Mouse (Mus musculus) heart, adult 11 months (tissue): ENCODE data around the gene Sub1.

Experiments
- DNase-seq: peaks from one replicate; pipeline ENCODE4 v3.0.0; 2022

Sub1 gene

DNA sequence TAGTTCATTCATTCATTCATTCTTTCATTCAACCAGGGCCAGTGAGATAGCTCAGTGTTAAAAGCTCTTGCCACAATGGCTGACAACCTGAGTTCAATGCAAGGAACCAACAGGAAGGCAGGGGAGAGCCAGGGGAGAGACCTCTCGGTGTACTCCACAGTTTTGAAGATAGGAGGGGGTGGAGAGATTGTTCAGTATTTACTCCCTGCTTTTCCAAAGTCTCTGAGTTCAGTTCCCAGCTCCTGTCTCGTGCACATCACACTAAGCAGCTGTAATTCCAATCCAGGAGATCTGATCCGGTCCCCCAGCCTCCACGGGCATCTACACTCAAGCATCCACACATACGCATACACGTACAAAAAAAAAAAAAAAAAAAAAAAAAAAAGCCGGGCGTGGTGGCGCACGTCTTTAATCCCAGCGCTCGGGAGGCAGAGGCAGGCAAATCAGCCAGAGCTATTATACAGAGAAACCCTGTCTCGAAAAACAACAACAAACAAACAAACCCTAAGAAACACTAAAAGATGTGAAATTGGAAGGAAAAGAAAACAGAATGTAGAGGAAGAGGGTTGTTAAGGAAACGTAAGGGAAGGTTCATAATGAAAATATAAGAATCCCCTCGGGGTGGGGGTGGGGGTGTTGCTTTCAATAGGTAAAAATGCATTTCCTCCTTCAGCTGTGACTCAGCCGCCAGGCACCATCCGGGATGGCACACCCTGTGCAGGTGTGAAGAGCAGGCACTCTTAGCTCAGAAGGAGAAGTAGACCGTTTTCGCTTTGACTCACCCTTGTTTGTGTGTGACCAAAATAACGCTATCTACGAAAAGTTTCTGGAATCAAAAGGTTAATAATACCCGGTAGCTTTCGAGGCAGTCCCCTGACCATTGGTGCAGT lies 13.2 kb upstream of the Sub1 start:
- DNase-seq: peak; percentile 91

DNA sequence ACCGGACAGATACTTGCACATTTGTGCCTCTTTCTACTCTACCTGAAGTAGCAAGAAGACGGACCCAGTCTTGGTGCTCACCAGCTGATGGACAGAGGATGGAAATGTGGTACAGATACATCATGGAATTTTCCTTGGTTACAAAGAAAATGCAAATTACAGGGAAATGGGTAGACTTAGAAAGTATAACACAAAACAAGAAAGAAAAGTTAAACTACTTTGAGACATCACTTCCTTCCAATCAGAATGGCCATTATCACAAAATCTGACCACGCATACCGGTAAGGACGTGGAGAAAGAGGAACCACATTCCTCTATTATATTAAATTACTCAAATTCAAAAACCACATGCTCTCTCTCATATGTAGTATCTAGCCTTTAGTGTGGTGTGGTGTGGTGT lies 12.1 kb upstream of the Sub1 start:
- no peak for DNase-seq

DNA sequence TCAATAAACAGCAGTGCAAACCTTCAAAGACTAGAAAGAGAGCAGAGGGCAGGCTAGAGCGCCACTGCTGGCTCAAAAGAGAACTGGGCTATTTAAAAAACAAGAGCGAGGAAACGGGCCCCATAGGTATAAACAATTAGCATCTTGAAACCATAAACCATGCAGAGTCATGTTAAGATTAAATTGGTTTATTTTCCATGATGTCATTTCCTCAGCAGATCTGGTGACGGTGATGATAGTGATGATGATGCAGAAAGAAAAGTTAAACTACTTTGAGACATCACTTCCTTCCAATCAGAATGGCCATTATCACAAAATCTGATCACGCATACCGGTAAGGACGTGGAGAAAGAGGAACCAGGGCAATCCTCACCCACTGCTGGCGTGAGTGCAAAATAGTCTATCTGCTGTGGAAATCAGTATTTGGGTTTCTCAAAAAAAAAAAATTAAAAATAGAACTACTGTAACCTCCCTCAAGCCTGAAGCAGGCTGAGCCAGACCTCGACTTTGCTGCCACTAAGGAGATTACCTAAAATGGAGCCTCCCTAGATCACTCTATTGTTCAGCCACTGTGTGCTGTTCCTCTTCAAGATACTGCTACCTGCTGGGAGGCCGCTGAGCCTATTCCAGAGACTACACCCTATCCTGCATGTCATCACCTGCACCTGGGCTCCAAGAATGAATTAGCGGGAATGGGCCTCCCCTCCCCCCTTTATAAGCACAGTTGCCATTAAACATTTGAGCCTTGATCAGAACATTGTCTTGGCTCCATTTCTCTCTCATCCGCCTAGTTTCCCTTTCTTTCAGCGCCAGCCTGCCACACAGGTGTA lies 11.4 kb upstream of the Sub1 start:
- DNase-seq: peak; percentile 83

DNA sequence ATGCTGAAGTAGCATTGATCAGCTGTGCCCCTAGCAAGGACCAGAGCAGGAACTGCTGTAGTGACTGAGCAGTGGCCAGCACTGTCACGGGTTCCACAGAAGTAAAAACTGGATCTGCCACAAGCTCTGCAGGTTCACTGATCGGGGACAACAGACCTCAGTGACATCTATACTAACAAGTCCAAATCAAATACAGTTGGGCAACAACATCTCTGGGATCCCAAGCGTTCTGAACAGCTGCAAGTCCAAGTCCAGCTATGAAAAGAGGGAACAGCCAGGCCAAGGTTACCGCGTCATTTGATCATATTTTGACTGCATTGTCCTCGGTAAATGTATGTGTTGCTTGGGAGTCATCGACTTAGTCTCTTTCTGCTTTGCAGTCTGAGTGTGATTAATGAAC lies 10.6 kb upstream of the Sub1 start:
- DNase-seq: peak; percentile 36

DNA sequence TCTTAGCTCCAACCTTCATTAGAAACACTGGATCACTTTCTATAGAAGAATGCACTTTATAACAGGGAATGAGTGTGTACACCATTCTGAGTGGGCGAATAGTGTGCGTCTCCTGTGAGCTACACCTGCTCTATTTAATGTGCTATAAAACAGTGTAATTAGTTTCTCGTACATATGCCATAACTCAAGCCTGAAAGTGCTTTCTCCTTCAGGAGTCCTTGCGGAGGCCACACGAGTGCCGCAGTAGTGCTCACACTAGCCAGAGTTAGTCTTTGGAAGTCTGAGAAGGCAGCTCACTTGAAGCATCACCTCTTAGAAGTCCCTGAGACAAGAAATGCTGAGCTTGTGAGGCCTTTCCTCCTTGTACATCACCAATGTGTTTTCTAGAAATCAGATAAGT lies 9.4 kb upstream of the Sub1 start:
- peak; percentile 4 for DNase-seq

DNA sequence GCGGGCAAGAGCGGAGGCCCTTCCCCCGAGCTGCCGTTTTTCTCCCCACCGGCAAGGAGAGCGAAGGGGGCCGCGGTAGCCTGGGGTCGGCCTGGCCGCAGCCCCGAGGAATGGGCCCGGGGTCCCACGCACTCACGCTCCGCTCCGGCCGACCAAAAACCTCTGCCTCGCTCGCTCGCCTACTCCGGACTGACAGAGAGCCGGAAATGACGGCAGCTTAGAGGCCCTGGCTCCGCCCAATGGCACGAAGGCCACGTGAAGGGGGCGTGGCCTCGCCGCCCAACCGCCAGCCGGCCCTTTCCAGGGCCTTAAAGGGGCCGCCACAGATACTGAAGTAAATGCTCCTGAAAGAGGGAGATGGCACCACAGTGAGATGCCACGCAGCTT lies 975 bp downstream of the Sub1 start:
- peak; percentile 99 for DNase-seq

DNA sequence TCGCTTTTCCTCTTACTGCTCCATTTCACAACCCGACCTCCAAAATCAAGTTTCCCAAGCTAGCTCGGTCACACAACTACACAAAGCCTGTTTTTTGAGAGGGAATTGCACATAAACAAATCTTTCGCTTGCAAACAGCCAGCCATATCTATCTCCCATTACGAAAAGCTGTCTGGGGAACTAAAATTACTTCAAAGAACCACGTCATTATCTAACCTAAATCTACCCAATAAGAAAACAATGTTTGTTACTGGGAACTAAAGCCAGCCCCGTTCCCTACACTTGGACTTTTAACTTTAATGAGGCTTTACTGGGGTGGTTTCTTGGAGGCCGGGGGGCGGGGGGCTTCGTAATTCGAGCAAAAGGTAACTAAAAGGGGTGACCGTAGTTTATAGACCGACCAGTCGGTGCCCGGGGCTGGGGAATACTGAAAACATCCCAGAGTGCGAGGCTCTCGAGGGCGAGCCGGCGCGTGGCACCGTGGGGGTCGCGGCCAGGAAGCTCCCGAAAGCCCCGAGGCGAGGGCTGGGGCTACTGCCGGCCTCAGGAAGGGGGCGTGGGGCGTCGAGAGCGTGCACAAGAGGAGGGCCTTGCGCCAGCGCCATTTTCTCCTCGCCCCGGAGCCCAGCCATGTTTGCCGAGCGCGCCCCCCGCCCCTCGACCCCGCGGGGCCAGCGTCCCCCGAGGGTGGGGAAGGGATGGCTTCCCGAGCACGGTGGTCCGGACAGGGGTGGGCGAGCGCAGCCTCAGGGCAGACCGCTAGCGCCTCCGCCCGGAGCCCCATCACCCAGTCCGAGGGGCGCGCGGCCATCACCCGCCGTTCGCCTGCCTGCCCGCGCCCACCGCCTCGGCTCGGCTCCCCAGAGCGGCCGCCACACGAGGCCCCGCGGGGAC lies 1.6 kb downstream of the Sub1 start:
- peak; percentile 97 for DNase-seq

DNA sequence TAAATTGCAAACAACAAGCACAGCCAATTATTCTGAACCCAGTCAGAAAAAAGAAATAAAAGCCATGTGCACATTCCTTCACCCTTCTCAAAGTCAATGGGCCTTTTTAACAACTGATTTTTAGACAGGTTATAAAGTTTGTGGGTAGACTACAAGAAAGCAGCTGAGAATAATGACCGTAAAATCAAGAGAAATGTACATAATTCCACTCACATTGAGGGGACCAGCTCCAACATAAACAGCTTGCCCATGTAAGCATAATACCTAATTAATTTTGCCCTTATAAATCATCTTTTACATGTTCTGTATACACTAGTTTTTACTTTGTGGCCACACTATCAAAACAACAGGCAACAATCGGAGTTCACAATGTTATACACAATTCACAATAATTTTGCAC lies 2.8 kb downstream of the Sub1 start:
- no peak for DNase-seq

DNA sequence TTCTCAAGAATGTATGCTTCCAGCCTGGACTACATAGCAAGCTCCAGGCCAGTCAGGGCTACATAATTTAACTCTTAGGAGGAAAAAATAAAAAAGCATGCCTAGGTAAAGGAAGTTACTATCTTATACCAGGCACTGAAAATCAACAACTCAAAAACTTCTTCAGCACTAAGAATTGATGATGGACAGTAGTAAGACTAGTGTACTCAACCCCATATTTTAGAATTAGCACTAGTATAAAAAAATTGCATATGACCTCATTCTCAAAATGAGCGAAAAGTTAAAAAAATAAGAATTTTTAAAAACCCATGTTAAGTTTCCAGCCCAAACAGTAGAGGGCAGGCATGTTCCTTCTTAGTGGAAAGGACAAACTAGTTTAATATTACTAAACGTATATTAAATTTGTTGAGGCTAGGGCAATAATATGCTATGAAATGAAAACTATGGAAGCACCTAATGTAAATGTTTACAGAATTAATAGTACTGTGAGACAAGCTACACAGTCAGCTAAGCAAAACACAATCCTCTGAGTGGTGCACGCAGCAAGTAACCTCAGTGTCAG lies 5.2 kb downstream of the Sub1 start:
- no peak for DNase-seq

DNA sequence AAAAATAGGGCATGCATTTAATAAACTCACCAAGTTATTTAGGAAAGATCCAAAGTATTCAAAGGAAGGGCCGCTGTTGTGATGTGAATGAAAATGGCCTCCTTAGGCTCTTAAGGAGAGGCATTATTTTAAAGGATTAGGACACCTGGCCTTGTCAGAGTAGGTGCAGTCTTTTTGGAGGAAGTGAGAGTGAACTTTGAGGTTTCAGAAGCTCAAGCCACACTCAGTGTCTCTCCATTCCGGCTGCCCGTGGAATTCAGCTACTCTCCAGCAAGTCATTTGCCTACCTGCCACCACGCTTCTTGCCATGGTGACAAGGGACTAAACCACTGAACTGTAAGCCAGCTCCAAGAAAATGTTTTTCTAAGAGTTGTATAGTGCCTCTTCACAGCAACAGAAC lies 8.2 kb downstream of the Sub1 start:
- DNase-seq: no peak

DNA sequence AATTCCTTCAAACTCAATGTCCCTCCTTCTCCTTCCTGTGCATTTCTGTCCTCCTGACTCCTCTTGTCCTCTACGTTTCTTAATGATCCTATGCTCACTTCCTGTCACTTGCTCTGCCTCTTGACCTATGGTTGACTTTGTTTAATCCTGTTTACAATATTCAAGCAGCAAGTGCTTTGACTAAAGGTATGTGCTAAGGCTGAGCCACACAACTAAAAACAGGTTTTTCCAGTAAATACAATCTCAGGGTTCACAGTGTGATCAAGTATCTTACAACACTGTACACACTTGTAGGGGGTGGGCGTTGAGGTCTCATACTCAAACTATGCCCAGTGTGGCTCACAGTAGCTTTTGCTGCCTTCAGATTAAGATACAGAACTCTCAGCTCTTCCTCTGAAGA lies 8.9 kb downstream of the Sub1 start:
- peak; percentile 13 for DNase-seq

DNA sequence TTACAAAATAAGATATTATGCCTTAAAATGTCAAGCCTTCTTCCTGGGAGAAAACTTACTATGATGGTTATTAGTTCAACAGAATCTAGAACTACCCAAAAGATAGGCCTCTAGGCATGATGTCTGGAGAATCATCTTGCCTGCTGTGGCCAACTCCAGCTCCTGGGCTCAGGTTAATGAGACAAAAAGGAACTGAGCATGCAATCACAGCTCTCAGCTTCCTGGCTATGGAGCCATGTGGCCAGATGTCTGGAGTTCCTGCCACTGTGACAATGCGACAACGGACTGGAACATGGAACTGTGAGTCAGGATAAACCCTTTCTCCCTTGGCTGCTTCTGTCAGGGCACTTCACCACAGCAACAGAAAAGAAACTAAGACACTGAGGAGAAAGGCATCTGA lies 14.8 kb downstream of the Sub1 start:
- DNase-seq: no peak

DNA sequence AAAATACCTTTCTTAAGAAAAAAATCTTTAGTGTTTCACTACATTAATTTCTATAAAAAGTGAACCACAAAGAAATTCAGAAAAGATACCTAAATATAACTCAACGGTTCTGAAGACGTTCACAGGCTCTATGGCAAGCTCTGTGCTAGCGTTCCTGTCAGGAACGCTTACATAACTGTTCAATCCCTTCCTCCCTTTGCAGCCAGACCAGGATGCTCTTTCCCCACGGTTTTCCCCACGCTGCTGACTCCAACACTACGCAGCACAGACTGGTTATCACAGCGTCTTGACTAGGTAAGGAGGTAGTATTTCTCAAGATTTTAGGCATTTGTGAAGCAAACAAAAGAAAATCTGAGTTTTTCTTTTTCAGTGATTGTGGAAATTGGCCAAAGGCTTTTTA lies 15.3 kb downstream of the Sub1 start:
- DNase-seq: no peak

DNA sequence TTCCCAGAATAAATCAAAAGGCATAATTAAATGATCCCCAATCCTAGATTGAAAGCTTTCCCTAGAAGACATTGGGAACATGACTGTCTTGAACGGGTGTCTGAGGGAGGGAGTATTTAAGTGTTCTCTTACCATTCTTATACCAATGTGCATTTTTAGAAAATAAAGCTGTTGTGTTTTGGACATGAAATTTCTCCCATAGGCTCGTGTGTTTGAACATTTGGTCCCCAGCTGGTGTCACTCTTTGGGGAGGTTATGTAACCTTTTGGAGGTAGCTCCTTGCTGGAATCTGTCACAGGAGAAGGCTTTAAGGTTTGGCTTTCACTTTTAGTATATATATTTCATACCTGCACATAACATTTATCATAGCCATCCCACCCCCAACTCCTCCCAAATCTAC lies 18.6 kb downstream of the Sub1 start:
- no peak for DNase-seq

DNA sequence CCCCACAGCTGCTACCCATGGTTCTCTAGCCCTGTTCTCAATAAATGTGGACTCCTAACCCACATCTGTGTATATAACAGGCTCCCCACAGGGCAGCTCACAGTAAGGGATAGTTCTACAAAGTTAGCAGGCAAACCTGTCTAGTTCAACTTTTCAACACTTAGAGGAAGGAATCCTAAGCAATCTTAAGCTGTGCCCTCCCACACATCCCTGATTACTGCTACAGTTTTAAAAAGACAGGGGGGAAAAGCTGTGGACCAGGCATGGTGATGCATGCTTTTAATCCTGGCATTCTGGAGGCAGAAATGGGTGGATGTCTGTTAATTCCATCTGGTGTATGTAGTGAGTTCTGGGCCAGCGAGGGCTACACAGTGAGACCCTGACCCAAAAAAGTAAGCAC lies 19.7 kb downstream of the Sub1 start:
- no peak for DNase-seq

DNA sequence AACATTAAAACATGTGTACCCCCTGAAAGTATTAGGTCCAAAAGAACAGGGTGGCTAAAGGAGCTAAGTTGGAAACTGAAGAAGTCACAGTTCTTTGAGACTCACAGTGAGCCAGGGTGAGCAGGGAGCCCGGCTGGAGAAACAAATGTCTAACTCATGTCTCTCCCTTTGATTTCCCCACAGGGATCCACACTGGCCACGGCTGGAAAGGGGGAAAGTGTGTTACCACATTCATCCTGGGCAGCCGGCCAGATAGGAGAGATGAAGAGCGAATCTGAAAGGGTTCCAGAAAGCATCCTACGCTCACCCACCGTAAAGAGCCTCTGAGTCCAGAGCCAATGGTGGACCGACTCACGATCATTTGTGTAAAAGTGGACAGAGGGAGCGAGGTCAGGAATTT lies 20.9 kb downstream of the Sub1 start:
- no peak for DNase-seq

DNA sequence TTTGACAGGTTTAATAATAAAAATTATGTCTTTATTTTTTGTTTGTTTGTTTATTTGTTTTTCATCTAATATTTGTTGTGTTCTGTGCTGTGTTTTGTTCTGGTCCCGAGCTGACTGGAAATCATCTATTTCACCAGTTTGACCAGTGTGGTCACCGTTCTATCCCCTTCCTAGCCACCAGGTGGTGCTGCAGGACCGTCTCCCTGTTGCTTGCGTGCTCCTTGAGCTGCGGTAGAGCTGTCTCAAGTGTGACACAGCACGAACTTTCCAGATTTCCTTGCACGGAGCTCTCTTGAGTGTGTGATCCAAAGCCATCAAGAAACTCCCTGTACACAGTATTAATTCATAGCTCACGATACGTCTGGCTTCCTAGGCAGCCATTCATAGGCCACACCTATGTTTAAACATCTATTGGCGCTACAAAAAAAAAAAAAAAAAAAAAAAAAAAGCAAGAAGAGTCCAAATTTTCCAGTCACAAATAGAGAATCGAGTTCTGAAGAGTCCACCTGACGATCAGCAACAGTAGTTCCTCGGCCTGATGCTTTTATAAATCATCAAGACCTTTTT lies 24.8 kb downstream of the Sub1 start:
- DNase-seq: peak; percentile 96

DNA sequence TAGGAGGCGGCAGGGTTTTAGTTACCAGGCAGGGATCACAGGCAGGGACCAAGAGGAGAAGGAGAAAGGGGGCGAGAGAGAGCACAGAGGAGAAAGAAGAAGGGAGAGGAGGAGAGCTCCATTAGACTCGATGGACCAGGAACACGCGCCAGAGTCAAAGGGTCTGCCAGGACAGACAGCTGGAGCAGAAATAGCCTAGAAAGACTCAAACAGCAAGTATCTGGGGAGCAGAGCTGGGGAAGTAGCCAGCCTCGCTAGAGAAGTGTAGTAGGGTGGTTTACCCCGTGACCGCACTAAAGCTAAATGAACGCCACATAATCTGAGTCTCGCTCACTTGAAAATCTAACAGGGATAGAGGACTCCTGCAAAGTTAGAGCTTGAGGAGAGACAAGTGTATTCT lies 26.2 kb downstream of the Sub1 start:
- peak; percentile 95 for DNase-seq

DNA sequence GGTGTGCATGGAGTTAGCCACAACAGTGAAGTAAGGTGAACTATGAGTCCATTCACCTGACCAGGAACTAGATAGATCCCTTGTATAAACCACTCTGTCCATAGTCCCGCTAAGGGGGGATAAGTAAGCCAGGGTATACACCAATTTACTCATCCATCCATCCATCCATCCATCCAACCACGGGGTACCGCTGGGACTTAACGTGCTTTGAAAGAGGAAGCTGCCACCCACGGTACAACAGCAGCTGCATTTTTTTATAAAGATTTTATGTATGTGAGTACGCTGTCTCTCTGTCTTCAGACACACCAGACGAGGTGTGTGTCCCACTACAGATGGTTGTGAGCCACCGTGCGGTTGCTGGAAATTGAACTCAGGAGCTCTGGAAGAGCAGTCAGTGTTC lies 27.9 kb downstream of the Sub1 start:
- peak; percentile 22 for DNase-seq

DNA sequence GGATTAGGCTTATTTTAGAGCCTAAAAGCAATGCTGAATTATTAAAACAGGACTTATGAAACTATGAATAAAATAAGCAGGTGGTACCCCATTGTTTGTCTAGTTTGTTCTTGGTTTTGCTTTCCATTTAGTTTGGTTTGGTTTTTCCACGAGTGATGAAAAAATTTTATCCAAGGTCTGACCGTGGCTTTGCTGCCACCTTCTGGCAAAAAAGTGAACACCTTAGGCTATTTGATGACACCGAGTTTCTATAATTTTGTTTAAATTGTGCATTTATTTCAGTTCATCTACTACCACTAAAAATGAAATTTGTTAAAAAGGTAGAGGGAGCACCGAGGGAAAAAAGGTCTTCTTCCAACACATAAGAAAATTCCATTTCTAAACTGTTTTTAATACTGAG lies 30.4 kb downstream of the Sub1 start:
- peak; percentile 37 for DNase-seq

DNA sequence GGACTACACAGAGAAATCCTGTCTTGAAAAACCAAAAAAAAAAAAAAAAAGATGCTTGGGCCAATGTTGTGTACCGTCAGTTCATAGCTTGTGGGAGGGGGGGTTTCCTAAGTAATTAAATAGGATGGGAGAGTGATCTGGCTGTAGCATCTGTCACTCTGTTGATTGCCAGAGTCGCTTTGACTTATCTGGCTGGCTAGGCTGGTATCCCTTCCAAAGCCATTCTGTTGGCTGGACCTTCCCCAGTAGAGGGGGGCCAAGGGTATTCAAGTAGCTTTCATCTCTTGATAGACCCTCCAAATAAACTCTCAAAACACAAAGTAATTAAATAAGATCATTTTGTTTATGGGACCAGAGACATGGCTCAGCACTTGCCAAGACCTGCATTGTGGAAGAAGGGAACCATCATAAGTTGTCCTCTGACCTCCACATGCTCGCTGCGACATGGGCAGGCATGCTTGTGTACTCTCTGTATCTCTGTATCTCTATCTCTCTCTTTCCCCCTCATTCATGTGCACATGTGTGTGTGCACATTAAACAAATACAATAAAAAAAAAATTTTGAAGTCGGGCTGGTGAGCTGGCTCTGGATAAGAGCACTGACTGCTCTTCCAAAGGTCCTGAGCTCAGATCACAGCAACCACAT lies 31.5 kb downstream of the Sub1 start:
- peak; percentile 57 for DNase-seq
